Mouse (Mus musculus) liver, postnatal 0 days (tissue): ENCODE data around the gene Ptges2. TPM values are rescaled to one million over a fixed set of nuclear protein-coding genes. Genes with fewer than 3 reads are reported as not detected.

Source experiments
- ATAC-seq: fragments of 200-750 bp; cut with Nextera tagmentation; 2 replicates; pipeline ENCODE4 v1.8.0; 2017; ENCODE audit warnings: mild to moderate bottlenecking, moderate library complexity
- DNase-seq: peaks from one replicate; pipeline ENCODE4 v3.0.0-alpha.2; 2016
- H3K27ac ChIP-seq: fragments of 300-500 bp; sonication (generic); 2 replicates; pipeline ENCODE4 v1.5.1; 2014; ENCODE audit warnings: antibody characterized with exemption, moderate library complexity, mild to moderate bottlenecking, low read depth
- H3K27me3 ChIP-seq: fragments of 300-500 bp; sonication (generic); 2 replicates; pipeline ENCODE4 v1.6.1; 2014; ENCODE audit warnings: low read length, control low read depth, mixed read lengths; ENCODE audit not compliant: insufficient read depth
- H3K36me3 ChIP-seq: fragments of 300-500 bp; sonication (generic); replicated peaks from 2 replicates; pipeline ENCODE4 v1.6.1; 2014; ENCODE audit warnings: mild to moderate bottlenecking, control low read depth, low read length, moderate library complexity, mixed read lengths; ENCODE audit not compliant: insufficient read depth
- H3K4me1 ChIP-seq: fragments of 300-500 bp; sonication (generic); 2 replicates; pipeline ENCODE4 v1.6.1; 2014; ENCODE audit warnings: antibody characterized with exemption, mild to moderate bottlenecking, control low read depth; ENCODE audit not compliant: insufficient read depth
- H3K4me2 ChIP-seq: fragments of 300-500 bp; sonication (generic); 2 replicates; pipeline ENCODE4 v1.6.1; 2014; ENCODE audit warnings: low read depth, mild to moderate bottlenecking, low read length, moderate library complexity, mixed read lengths
- H3K4me3 ChIP-seq: fragments of 300-500 bp; sonication (generic); 2 replicates; pipeline ENCODE4 v1.5.1; 2014; ENCODE audit warnings: low read depth, low read length
- H3K9ac ChIP-seq: fragments of 300-500 bp; sonication (generic); replicated peaks from 2 replicates; pipeline ENCODE4 v1.6.1; 2014; ENCODE audit warnings: mild to moderate bottlenecking, moderate library complexity
- H3K9me3 ChIP-seq: fragments of 300-500 bp; sonication (generic); 2 replicates; pipeline ENCODE4 v1.6.1; 2016; ENCODE audit warnings: mild to moderate bottlenecking, control low read depth, low read length, mixed read lengths
- CTCF ChIP-seq: sonication (generic); IDR thresholded peaks from 2 replicates; pipeline ENCODE4 v1.5.1; 2016; ENCODE audit warnings: antibody characterized with exemption, low read depth
- EP300 ChIP-seq: IDR thresholded peaks from 2 replicates; pipeline ENCODE4 v1.6.1; 2016; ENCODE audit warnings: antibody characterized with exemption, low read depth, mild to moderate bottlenecking
- WGBS: fragments of 180-500 bp; shearing (Covaris S2); extraction: QIAGEN DNeasy Blood & Tissue Kit; methylation state at CpG from one replicate; pipeline ENCODE4 v1.1.7; 2014; ENCODE audit not compliant: insufficient replicate concordance; 5-methylcytosine and 5-hydroxymethylcytosine counted together
- polyA plus RNA-seq: library from polyadenylated mRNA; unstranded; fragments of >200 nt; fragmentation: Nextera tagmentation; extraction: Ambion mirVana; gene quantifications from 2 replicates; pipeline ENCODE4 v1.2.1, GENCODE M21; 2015

The Ptges2 gene
- polyA plus RNA-seq: 13.8 and 15.7 TPM in 2 replicates

DNA sequence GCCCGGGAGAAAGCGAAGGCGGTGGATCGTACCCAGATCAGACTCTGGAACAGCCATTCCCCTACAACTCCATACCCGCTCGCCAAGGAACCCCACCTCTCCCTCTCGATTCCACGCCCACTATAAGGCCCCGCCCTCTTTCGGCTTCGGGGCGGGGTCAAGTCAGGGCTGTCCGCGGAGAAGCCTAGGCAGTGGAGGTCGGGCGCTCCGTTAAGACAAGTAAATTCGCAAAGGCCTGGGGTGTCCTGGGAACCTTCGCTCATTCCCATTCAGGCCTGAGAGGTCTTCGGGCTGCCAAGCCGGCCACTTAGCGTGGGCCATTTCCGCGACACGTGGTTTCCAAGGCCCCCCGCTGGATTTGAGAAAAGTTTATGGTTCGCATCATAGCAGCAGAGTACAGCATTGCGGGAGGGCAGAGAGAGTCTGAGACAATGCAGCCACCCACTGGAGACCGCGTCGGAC is at the start of gene Ptges2:
Gene Ptges2 (plus strand): TSS at position 413 of the 462 bp plus-strand sequence.
- under 1% methylated on average over 31 of the region's 31 CpGs for WGBS
- Histone ChIP-seq H3K4me1 (peaks cover 21% of the 10 kb centered on the region), H3K4me2 (peak within 1 kb of the TSS; percentile 97), H3K9me3 (no peaks in the 10 kb centered on the region), H3K36me3 (peaks cover 5% of the 10 kb centered on the region; the same call in 1 of the 2 replicates), H3K27ac (peak within 1 kb of the TSS; percentile 90), H3K4me3 (peak within 1 kb of the TSS; percentile 88), H3K9ac (peak within 1 kb of the TSS; percentile 92), H3K27me3 (no peaks in the 10 kb centered on the region)
- peak; percentile 94 for DNase-seq
- peak; percentile 83 for ATAC-seq
- no peak for TF ChIP-seq CTCF
- TF ChIP-seq EP300: no peak

GRCm38 (mm10) chr2:32347019-32347418 is 48.7 kb upstream of the Ptges2 start:
- no peak for ATAC-seq
- Histone ChIP-seq H3K9ac (no peak overlapping the region), H3K36me3 (no peaks in the 10 kb centered on the region), H3K4me2 (no peak overlapping the region), H3K4me1 (no peaks in the 10 kb centered on the region), H3K27me3 (peaks cover 11% of the 10 kb centered on the region), H3K27ac (no peak overlapping the region), H3K9me3 (no peaks in the 10 kb centered on the region), H3K4me3 (no peak overlapping the region)
- TF ChIP-seq CTCF (no peak), EP300 (no peak)
- DNase-seq: no peak
- 61% methylated on average over 6 of the region's 6 CpGs for WGBS

- H3K36me3 ChIP-seq: no peaks in the 10 kb centered on the region
- H3K4me1 ChIP-seq: peaks cover 9% of the 10 kb centered on the region
- H3K9ac ChIP-seq: no peak overlapping the region
- no peaks in the 10 kb centered on the region for H3K9me3 ChIP-seq
- 76% methylated on average over 11 of the region's 11 CpGs for WGBS
- ATAC-seq (no peak), DNase-seq (no peak)
- H3K27ac ChIP-seq: no peak overlapping the region
- H3K4me3 ChIP-seq: no peak overlapping the region
- H3K4me2 ChIP-seq: no peak overlapping the region
- TF ChIP-seq CTCF (no peak), EP300 (no peak)
- peaks cover 22% of the 10 kb centered on the region for H3K27me3 ChIP-seq
Observed at GRCm38 (mm10) chr2:32348311-32348710, 47.4 kb upstream of the Ptges2 start.

- DNase-seq (no peak), ATAC-seq (no peak)
- no peak overlapping the region for H3K4me2 ChIP-seq
- H3K4me3 ChIP-seq: no peak overlapping the region
- no peaks in the 10 kb centered on the region for H3K36me3 ChIP-seq
- no peak for TF ChIP-seq EP300
- no peak for TF ChIP-seq CTCF
- H3K4me1 ChIP-seq: peaks cover 16% of the 10 kb centered on the region
- H3K9ac ChIP-seq: no peak overlapping the region
- no peaks in the 10 kb centered on the region for H3K9me3 ChIP-seq
- WGBS: 65% methylated on average over 8 of the region's 8 CpGs
- H3K27ac ChIP-seq: no peak overlapping the region
- peaks cover 22% of the 10 kb centered on the region for H3K27me3 ChIP-seq
Observed at GRCm38 (mm10) chr2:32349625-32350255, 46.0 kb upstream of the Ptges2 start.

- no peak overlapping the region for H3K9ac ChIP-seq
- peaks cover 22% of the 10 kb centered on the region for H3K27me3 ChIP-seq
- no peak overlapping the region for H3K27ac ChIP-seq
- H3K36me3 ChIP-seq: no peaks in the 10 kb centered on the region
- no peak overlapping the region for H3K4me3 ChIP-seq
- DNase-seq (no peak), ATAC-seq (no peak)
- TF ChIP-seq CTCF (no peak), EP300 (no peak)
- H3K9me3 ChIP-seq: no peaks in the 10 kb centered on the region
- 50% methylated on average over 13 of the region's 13 CpGs for WGBS
- no peak overlapping the region for H3K4me2 ChIP-seq
- H3K4me1 ChIP-seq: peaks cover 16% of the 10 kb centered on the region
Observed at GRCm38 (mm10) chr2:32350471-32351051, 45.1 kb upstream of the Ptges2 start.

DNA sequence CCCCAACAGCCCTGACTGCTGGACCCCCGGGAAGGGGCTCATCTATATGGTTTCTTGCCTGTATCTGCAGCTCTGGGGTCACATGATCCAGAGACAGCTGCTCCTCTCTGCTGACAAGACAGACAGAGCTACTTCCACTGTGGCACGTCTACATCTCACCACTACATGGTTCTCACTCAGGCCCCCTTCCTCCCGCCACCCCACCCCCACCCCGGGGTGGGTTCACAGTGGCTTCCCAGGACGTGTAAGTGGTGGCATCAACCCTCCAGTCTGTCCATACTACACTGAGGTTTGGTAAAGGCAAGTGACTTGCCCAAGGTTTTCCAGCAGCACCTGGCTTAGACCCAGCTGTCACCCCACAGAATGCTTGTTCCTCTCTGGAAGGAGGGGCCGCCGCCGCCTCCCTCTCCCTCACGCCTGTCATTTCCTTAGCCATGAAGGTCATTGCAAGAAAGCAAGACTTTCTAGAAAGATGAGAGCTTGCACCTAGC is 44.2 kb upstream of the Ptges2 start:
- ATAC-seq (no peak), DNase-seq (no peak)
- Histone ChIP-seq H3K27ac (no peak overlapping the region), H3K4me3 (no peak overlapping the region), H3K4me1 (peaks cover 16% of the 10 kb centered on the region), H3K4me2 (no peak overlapping the region), H3K36me3 (no peaks in the 10 kb centered on the region), H3K27me3 (peaks cover 22% of the 10 kb centered on the region), H3K9ac (no peak overlapping the region), H3K9me3 (no peaks in the 10 kb centered on the region)
- no peak for TF ChIP-seq CTCF
- TF ChIP-seq EP300: no peak
- WGBS: 42% methylated on average over 9 of the region's 9 CpGs
